Comparison of ENCODE assay signal across 1 mouse cellular context in the genomic region with DNA sequence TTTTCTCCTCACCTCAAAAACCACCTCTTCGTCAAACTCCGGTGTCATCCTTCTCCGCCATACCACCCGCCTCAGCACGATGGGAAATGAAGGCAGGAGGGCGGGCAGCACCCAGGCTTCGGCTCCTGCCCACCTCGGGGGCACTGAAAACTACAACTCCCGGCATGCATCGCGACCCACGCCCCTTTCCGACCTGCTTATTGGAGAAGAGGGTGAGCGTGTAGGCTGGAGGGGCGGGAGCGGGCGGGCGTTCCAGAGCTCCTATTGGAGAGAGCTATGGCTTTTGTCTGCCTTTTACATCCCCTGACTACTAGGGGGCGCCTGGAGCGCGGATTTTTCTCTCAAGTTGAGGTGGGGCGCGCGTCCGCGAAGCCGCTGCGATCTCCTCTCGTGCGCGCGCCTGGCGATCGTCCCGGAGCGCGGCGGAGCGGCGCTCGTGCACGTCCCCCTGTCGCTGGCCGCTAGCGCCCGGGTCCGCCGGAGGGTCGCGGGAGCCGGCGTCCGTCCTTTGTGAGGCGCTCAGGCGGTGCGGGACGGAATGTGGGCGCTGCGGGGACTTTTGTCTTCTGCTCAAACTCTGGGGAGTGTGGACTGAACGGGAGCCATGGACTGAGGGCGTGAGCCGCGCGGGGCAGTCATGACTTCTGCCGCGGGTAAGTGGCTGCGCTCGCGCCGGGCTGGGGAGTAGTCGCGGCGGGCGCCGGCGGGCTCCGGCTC.
A peak's percentile ranks its signal among the peaks of the same experiment; 100 is the strongest.
TF ChIP-seq lines count a peak whose summit lies in the region.

A gene (minus strand): TSS at position 160 of the 717 bp plus-strand sequence.
A gene (plus strand): TSS at position 344 of the 717 bp plus-strand sequence.

TF ChIP-seq in MEL, 35 proteins besides CTCF, POLR2A, EP300 and RAD21 (continued from another document):
- TF ChIP-seq CHD1 (IDR thresholded peaks at IDR 0.05; ENCODE audit: low read depth, low read length): 0 out of 2 replicates have a peak, but pooled peaks have one; percentile 70
- TF ChIP-seq E2F4 (IDR thresholded peaks at IDR 0.05; ENCODE audit: borderline replicate concordance, low read depth, low read length): no peak
- 0 out of 2 replicates have a peak, but pooled peaks have one; percentile 39 for TF ChIP-seq MYC (IDR thresholded peaks at IDR 0.05; ENCODE audit: low read depth, low read length)
- peak; percentile 99 for TF ChIP-seq HCFC1 (IDR thresholded peaks at IDR 0.05; ENCODE audit: low read depth, low read length)
- TF ChIP-seq MAZ (IDR thresholded peaks at IDR 0.05; ENCODE audit: low read depth, low read length): peak; percentile 65; the same call in 1 of the 2 replicates
- no peak; the same call in 1 of the 2 replicates for TF ChIP-seq KAT2A (conservative IDR thresholded peaks at IDR 0.05; ENCODE audit: low read depth, low read length)
- peak; percentile 71 for TF ChIP-seq SIN3A (IDR thresholded peaks at IDR 0.05; ENCODE audit: low read length)
